Mouse (Mus musculus): ENCODE results near the gene Dnah14. TPM values are rescaled to one million over a fixed set of nuclear protein-coding genes. Genes with fewer than 3 reads are reported as not detected.

Dnah14 gene
- polyA plus RNA-seq, 1 experiment from 2014 or later, result 1.2 TPM

- H3K36me3 ChIP-seq (ENCODE audit: control insufficient read depth, insufficient read depth, low read length), result no peaks in the 10 kb centered on the region
- H3K27me3 ChIP-seq (ENCODE audit: control insufficient read depth, insufficient read depth, low read length), result no peaks in the 10 kb centered on the region
- no peak for DNase-seq (ENCODE audit: low spot score)
- no peaks in the 10 kb centered on the region for H3K9me3 ChIP-seq (ENCODE audit: control insufficient read depth, low read length)
- TF ChIP-seq CTCF (IDR thresholded peaks at IDR 0.05; ENCODE audit: low read depth), result no peak
- no peak for TF ChIP-seq EP300 (optimal IDR thresholded peaks at IDR 0.05)
- no peak overlapping the region for H3K4me3 ChIP-seq (ENCODE audit: low read depth, low read length)
- no peak overlapping the region for H3K4me2 ChIP-seq (replicated peaks; ENCODE audit: low read depth)
- no peaks in the 10 kb centered on the region; the same call in 1 of the 2 replicates for H3K4me1 ChIP-seq (replicated peaks; ENCODE audit: control insufficient read depth, insufficient read depth)
- H3K9ac ChIP-seq (ENCODE audit: low read length), result no peak overlapping the region
- WGBS, result 70% methylated on average over 5 of the region's 5 CpGs
- no peak overlapping the region for H3K27ac ChIP-seq (replicated peaks)
- no peak for ATAC-seq (ENCODE audit: low FRiP score, low TSS enrichment)
Measured at GRCm38 (mm10) chr1:181555475-181555874, 20.9 kb upstream of the Dnah14 start.

DNA sequence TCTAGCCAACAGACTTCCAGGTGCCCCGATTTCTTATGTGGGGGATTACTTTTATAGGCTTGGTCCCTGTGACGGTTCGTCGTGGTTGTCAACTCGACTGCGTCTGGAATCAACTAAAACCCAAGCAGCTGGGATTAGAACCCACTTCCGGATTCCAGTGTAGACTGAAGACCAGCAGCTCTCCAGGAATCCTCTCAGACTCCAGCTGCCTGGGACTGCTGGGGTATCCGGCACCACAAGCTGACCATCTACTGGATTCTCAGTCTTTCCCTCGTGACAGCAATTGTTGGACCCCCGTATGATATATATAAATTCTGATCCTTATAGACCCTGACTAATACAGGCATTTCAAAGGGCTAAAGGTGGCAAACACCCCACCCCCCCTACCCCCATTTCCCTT, 16.7 kb upstream of the Dnah14 start:
- no peak overlapping the region for H3K4me2 ChIP-seq (replicated peaks; ENCODE audit: low read depth)
- TF ChIP-seq EP300 (optimal IDR thresholded peaks at IDR 0.05), result no peak
- no peak for TF ChIP-seq CTCF (IDR thresholded peaks at IDR 0.05; ENCODE audit: low read depth)
- ATAC-seq (ENCODE audit: low FRiP score, low TSS enrichment), result no peak
- H3K4me1 ChIP-seq (replicated peaks; ENCODE audit: control insufficient read depth, insufficient read depth), result no peaks in the 10 kb centered on the region
- H3K9me3 ChIP-seq (ENCODE audit: control insufficient read depth, low read length), result no peaks in the 10 kb centered on the region
- no peak overlapping the region for H3K27ac ChIP-seq (replicated peaks)
- no peak overlapping the region for H3K9ac ChIP-seq (ENCODE audit: low read length)
- no peaks in the 10 kb centered on the region for H3K27me3 ChIP-seq (ENCODE audit: control insufficient read depth, insufficient read depth, low read length)
- no peak for DNase-seq (ENCODE audit: low spot score)
- no peak overlapping the region for H3K4me3 ChIP-seq (ENCODE audit: low read depth, low read length)
- H3K36me3 ChIP-seq (ENCODE audit: control insufficient read depth, insufficient read depth, low read length), result no peaks in the 10 kb centered on the region
- WGBS, result 75% methylated on average over 10 of the region's 10 CpGs

- H3K36me3 ChIP-seq (ENCODE audit: control insufficient read depth, insufficient read depth, low read length), result no peaks in the 10 kb centered on the region
- ATAC-seq (ENCODE audit: low FRiP score, low TSS enrichment) (no peak), DNase-seq (ENCODE audit: low spot score) (no peak)
- H3K27ac ChIP-seq (replicated peaks), result no peak overlapping the region
- no peaks in the 10 kb centered on the region for H3K4me1 ChIP-seq (replicated peaks; ENCODE audit: control insufficient read depth, insufficient read depth)
- no peak for TF ChIP-seq EP300 (optimal IDR thresholded peaks at IDR 0.05)
- TF ChIP-seq CTCF (IDR thresholded peaks at IDR 0.05; ENCODE audit: low read depth), result no peak
- no peak overlapping the region for H3K9ac ChIP-seq (ENCODE audit: low read length)
- H3K4me3 ChIP-seq (ENCODE audit: low read depth, low read length), result no peak overlapping the region
- no peak overlapping the region for H3K4me2 ChIP-seq (replicated peaks; ENCODE audit: low read depth)
- no peaks in the 10 kb centered on the region for H3K27me3 ChIP-seq (ENCODE audit: control insufficient read depth, insufficient read depth, low read length)
- H3K9me3 ChIP-seq (ENCODE audit: control insufficient read depth, low read length), result no peaks in the 10 kb centered on the region
- 86% methylated on average over 6 of the region's 6 CpGs for WGBS
Measured at GRCm38 (mm10) chr1:181560325-181560724, 16.0 kb upstream of the Dnah14 start.

DNA sequence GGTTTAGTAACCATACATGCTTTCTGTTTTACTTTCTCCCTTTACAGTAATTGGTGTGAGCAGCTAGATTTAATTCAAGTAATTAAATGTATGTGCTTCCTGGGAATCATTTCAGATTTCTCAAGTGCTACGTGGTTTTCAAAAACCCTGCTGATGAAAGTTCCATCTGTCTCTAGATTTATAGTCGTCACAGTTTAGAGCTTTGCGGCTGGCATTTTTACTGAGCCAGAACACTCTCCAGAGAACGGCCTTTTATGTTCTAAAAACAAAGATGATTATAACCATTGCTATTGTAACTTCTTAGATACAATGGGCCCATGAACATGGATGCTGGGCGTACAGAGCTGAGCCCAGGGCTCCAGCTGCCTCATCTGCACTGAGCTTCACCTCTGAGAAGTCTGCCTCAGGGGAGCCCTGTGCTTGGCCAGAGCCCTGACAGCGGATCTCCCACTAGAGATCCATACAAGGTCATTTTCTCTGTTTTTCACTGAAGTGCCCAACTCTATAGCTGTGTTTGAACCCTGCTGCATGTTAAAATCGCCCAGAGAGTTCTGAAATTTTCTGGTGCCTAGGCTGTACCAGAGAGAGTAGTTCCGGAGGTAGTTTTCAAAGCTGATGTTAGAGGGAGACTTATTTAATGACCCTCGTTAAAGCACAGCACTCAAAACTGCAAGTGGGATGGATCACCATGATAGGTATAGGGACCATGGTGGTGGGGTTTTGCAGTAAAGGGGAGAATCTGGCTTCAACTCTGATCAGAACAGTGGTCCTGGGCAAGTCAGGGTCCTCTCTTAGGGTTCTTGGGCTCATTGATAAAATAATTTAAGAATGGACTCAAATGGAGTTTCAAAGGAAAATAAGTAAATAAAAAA, 15.2 kb upstream of the Dnah14 start:
- ATAC-seq (ENCODE audit: low FRiP score, low TSS enrichment) (no peak), DNase-seq (ENCODE audit: low spot score) (no peak)
- H3K27ac ChIP-seq (replicated peaks), result no peak overlapping the region
- TF ChIP-seq CTCF (IDR thresholded peaks at IDR 0.05; ENCODE audit: low read depth), result no peak
- TF ChIP-seq EP300 (optimal IDR thresholded peaks at IDR 0.05), result no peak
- H3K9me3 ChIP-seq (ENCODE audit: control insufficient read depth, low read length), result no peaks in the 10 kb centered on the region
- no peaks in the 10 kb centered on the region for H3K4me1 ChIP-seq (replicated peaks; ENCODE audit: control insufficient read depth, insufficient read depth)
- no peak overlapping the region for H3K4me3 ChIP-seq (ENCODE audit: low read depth, low read length)
- no peaks in the 10 kb centered on the region for H3K36me3 ChIP-seq (ENCODE audit: control insufficient read depth, insufficient read depth, low read length)
- H3K27me3 ChIP-seq (ENCODE audit: control insufficient read depth, insufficient read depth, low read length), result no peaks in the 10 kb centered on the region
- H3K9ac ChIP-seq (ENCODE audit: low read length), result no peak overlapping the region
- 58% methylated on average over 9 of the region's 9 CpGs for WGBS
- no peak overlapping the region for H3K4me2 ChIP-seq (replicated peaks; ENCODE audit: low read depth)

DNA sequence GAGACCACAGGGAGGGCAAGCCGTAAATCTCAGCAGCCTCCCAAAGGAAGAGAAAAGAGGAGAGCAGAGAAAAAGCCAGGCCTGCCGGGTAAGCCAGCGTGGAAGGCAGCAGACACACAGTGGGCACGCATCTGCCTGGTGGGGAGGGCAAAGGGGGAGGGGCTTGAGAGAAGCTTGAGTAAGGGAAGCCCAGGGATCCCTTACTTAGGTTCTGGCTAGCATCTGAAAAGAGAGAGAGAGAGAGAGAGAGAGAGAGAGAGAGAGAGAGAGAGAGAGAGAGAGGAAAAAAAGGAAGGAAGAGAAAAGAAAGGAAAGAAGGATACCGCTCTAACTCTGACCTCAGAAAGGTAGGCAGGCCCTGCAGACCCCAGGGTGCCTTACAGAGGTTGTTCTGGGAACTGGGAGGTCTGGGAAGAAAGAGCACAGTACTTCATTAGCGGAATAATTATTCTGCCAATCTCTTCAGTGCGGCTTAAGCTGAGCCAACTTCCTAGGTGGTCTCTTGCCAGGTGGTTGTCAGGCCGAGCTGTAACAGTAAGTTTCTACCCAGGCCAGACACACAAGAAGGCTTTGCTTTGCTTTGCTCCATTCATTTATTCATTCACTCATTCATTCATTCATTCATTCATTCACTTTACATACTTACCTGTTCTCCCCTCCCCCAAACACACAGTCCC, 14.5 kb upstream of the Dnah14 start:
- no peak overlapping the region for H3K27ac ChIP-seq (replicated peaks)
- H3K27me3 ChIP-seq (ENCODE audit: control insufficient read depth, insufficient read depth, low read length), result no peaks in the 10 kb centered on the region
- H3K4me2 ChIP-seq (replicated peaks; ENCODE audit: low read depth), result no peak overlapping the region
- H3K36me3 ChIP-seq (ENCODE audit: control insufficient read depth, insufficient read depth, low read length), result no peaks in the 10 kb centered on the region
- H3K4me1 ChIP-seq (replicated peaks; ENCODE audit: control insufficient read depth, insufficient read depth), result no peaks in the 10 kb centered on the region
- H3K9ac ChIP-seq (ENCODE audit: low read length), result no peak overlapping the region
- H3K9me3 ChIP-seq (ENCODE audit: control insufficient read depth, low read length), result no peaks in the 10 kb centered on the region
- 40% methylated on average over 8 of the region's 8 CpGs for WGBS
- no peak overlapping the region for H3K4me3 ChIP-seq (ENCODE audit: low read depth, low read length)
- no peak for ATAC-seq (ENCODE audit: low FRiP score, low TSS enrichment)
- TF ChIP-seq EP300 (optimal IDR thresholded peaks at IDR 0.05), result no peak
- no peak for TF ChIP-seq CTCF (IDR thresholded peaks at IDR 0.05; ENCODE audit: low read depth)
- no peak for DNase-seq (ENCODE audit: low spot score)

- H3K27ac ChIP-seq (replicated peaks), result no peak overlapping the region
- no peak overlapping the region for H3K4me3 ChIP-seq (ENCODE audit: low read depth, low read length)
- H3K4me2 ChIP-seq (replicated peaks; ENCODE audit: low read depth), result no peak overlapping the region
- no peaks in the 10 kb centered on the region for H3K36me3 ChIP-seq (ENCODE audit: control insufficient read depth, insufficient read depth, low read length)
- H3K9me3 ChIP-seq (ENCODE audit: control insufficient read depth, low read length), result no peaks in the 10 kb centered on the region
- no peaks in the 10 kb centered on the region for H3K4me1 ChIP-seq (replicated peaks; ENCODE audit: control insufficient read depth, insufficient read depth)
- ATAC-seq (ENCODE audit: low FRiP score, low TSS enrichment) (no peak), DNase-seq (ENCODE audit: low spot score) (no peak)
- H3K9ac ChIP-seq (ENCODE audit: low read length), result no peak overlapping the region
- no peaks in the 10 kb centered on the region for H3K27me3 ChIP-seq (ENCODE audit: control insufficient read depth, insufficient read depth, low read length)
- TF ChIP-seq CTCF (IDR thresholded peaks at IDR 0.05; ENCODE audit: low read depth) (no peak), EP300 (optimal IDR thresholded peaks at IDR 0.05) (no peak)
- 60% methylated on average over 9 of the region's 9 CpGs for WGBS
Measured at GRCm38 (mm10) chr1:181569447-181569846, 6.9 kb upstream of the Dnah14 start.

Data from stomach, postnatal 0 days (tissue).